Mouse (Mus musculus) stomach, postnatal 0 days (tissue): ENCODE measurements around the gene Rln3. TPM values are rescaled to one million over a fixed set of nuclear protein-coding genes. Genes with fewer than 3 reads are reported as not detected.
A peak's percentile ranks its signal among the peaks of the same experiment; 100 is the strongest.

Experiments
- ATAC-seq: fragments of 200-750 bp; cut with Nextera tagmentation; 2 replicates; pipeline ENCODE4 v1.8.0; 2017; ENCODE audit not compliant: low FRiP score, low TSS enrichment
- DNase-seq: peaks from one replicate; pipeline ENCODE4 v3.0.0-alpha.2; 2016; ENCODE audit warnings: low spot score
- H3K27ac ChIP-seq: fragments of 300-500 bp; sonication (generic); replicated peaks from 2 replicates; pipeline ENCODE4 v1.5.1; 2014; ENCODE audit warnings: mild to moderate bottlenecking, control low read depth
- H3K27me3 ChIP-seq: fragments of 300-500 bp; sonication (generic); 2 replicates; pipeline ENCODE4 v1.6.1; 2014; ENCODE audit warnings: low read length; ENCODE audit not compliant: control insufficient read depth, insufficient read depth
- H3K36me3 ChIP-seq: fragments of 300-500 bp; sonication (generic); 2 replicates; pipeline ENCODE4 v1.6.1; 2014; ENCODE audit warnings: low read length, mixed read lengths; ENCODE audit not compliant: control insufficient read depth, insufficient read depth
- H3K4me1 ChIP-seq: fragments of 300-500 bp; sonication (generic); replicated peaks from 2 replicates; pipeline ENCODE4 v1.6.1; 2014; ENCODE audit warnings: antibody characterized with exemption; ENCODE audit not compliant: control insufficient read depth, insufficient read depth
- H3K4me2 ChIP-seq: fragments of 300-500 bp; sonication (generic); replicated peaks from 2 replicates; pipeline ENCODE4 v1.6.1; 2014; ENCODE audit warnings: low read depth, mild to moderate bottlenecking, control low read depth, moderate library complexity
- H3K4me3 ChIP-seq: fragments of 300-500 bp; sonication (generic); 2 replicates; pipeline ENCODE4 v1.5.1; 2014; ENCODE audit warnings: low read depth, low read length, control low read depth
- H3K9ac ChIP-seq: fragments of 300-500 bp; sonication (generic); 2 replicates; pipeline ENCODE4 v1.6.1; 2014; ENCODE audit warnings: mild to moderate bottlenecking, low read length, control low read depth, mixed read lengths
- H3K9me3 ChIP-seq: fragments of 300-500 bp; sonication (generic); 2 replicates; pipeline ENCODE4 v1.6.1; 2016; ENCODE audit warnings: low read length; ENCODE audit not compliant: control insufficient read depth
- CTCF ChIP-seq: IDR thresholded peaks from 2 replicates; pipeline ENCODE4 v1.5.1; 2016; ENCODE audit warnings: antibody characterized with exemption, low read depth, mild to moderate bottlenecking, moderate library complexity
- EP300 ChIP-seq: optimal IDR thresholded peaks from 2 replicates; pipeline ENCODE3; 2016; ENCODE audit warnings: antibody characterized with exemption
- WGBS: fragments of 180-500 bp; shearing (Covaris S2); extraction: QIAGEN DNeasy Blood & Tissue Kit; methylation state at CpG from one replicate; pipeline ENCODE4 v1.1.7; 2014; 5-methylcytosine and 5-hydroxymethylcytosine counted together
- polyA plus RNA-seq: library from polyadenylated mRNA; unstranded; fragments of >200 nt; fragmentation: Nextera tagmentation; extraction: Ambion mirVana; gene quantifications from 2 replicates; pipeline ENCODE4 v1.2.1, GENCODE M21; 2015

Rln3 gene
- polyA plus RNA-seq, 1 experiment from 2014 or later = not detected

DNA sequence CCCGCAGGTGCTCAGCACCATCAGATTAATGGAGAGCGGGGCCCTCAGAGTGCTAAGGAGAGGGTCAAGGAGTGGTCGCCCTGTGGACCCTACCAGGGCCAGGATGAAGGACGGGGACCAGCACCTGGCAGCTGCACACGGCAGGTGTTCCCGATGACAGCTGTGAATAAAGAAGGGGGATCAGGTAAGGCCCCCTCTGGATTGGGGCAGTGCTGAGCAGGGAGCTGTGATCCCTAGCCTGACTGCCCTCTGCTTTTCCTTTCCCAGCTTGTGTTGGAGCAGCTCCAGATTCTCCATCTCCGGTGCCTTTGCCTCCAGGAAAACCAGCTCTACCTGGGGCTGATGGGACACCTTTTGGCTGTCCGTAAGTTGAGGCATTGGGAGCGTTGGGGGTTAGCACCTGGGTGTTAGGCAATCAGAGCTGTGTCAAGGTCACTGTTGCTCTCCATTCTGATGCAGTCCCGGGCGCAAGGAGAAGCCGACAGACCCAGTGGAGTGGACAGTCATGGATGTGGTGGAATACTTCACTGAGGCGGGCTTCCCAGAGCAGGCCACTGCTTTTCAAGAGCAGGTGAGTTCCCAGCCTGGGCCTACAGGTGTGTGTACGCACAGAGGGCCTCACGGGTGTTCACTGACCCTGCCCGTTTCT, 45.6 kb downstream of the Rln3 start:
- peak overlapping the region; percentile 92 for H3K4me2 ChIP-seq
- H3K36me3 ChIP-seq = peaks cover 6% of the 10 kb centered on the region; the same call in 1 of the 2 replicates
- H3K4me1 ChIP-seq = peaks cover 10% of the 10 kb centered on the region
- peak overlapping the region; percentile 63; the same call in 1 of the 2 replicates for H3K4me3 ChIP-seq
- TF ChIP-seq EP300 (no peak), CTCF (no peak)
- DNase-seq = no peak
- H3K9ac ChIP-seq = 0 out of 2 replicates have a peak overlapping the region, but pooled peaks have one; percentile 66
- no peaks in the 10 kb centered on the region for H3K27me3 ChIP-seq
- ATAC-seq = no peak
- 55% methylated on average over 16 of the region's 16 CpGs for WGBS
- H3K27ac ChIP-seq = no peak overlapping the region
- H3K9me3 ChIP-seq = no peaks in the 10 kb centered on the region

DNA sequence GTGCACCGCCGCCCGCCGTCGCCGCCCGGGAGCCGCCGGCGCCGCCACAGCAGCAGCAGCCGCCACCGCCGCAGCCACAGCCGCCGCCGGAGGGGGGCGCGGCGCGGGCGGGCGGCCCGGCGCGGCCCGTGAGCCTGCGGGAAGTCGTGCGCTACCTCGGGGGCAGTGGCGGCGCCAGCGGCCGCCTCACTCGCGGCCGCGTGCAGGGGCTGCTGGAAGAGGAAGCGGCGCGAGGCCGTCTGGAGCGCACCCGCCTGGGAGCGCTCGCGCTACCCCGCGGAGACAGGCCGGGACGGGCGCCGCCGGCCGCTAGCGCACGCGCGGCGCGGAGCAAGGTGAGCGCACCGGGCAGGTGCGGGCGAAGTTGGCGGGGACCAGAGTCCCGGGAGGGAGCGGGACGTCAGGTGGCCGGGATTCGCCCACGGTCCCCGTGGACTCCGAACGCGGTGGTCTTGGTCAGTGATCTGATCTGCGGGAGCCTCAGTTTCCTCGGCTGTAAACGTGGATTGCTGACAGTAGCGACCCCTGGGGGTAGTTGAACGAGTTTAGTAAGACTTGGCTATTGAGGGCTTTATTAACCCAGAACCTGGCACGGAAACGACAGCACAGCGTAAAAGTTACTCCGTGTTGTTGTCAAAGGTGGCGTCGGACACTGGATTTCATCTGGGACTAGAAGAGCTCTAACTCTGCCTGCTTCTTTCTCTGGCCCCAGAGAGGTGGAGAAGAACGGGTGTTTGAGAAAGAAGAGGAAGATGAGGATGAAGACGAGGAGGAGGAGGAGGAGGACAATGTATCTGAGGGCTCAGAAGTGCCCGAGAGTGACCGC, 46.4 kb downstream of the Rln3 start:
- WGBS = 1% methylated on average over 75 of the region's 92 CpGs

DNA sequence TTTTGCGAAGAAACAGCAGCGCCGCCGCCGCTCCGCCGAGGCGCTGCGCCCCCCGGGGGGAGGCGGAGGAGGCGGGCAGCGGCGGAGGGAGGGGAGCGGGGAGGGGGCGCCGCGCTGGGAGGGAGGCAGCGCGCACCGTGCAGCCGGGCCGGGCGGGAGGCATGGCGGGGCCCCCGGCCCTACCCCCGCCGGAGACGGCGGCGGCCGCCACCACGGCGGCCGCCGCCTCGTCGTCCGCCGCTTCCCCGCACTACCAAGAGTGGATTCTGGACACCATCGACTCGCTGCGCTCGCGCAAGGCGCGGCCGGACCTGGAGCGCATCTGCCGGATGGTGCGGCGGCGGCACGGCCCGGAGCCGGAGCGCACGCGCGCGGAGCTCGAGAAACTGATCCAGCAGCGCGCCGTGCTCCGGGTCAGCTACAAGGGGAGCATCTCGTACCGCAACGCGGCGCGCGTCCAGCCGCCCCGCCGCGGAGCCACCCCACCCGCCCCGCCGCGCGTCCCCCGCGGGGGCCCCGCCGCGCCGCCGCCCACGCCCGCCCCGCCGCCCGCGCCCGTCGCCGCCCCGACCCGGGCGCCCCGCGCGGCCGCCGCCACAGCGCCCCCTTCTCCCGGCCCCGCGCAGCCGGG, 47.2 kb downstream of the Rln3 start, which contains the start of gene Samd1:
TSS of gene Samd1 (plus strand) at position 162 of the 631 bp plus-strand sequence.
- WGBS = under 1% methylated on average over 45 of the region's 112 CpGs
- ATAC-seq = 0 out of 2 replicates have a peak, but pooled peaks have one; percentile 3

More for the DNA sequence above, 46.4 kb downstream of the Rln3 start:
- DNase-seq (peak; percentile 65), ATAC-seq (peak; percentile 27)
- Histone ChIP-seq H3K4me1 (peaks cover 10% of the 10 kb centered on the region), H3K27ac (peak overlapping the region; percentile 92), H3K4me3 (peak overlapping the region; percentile 63), H3K9ac (peak overlapping the region; percentile 66), H3K36me3 (peaks cover 6% of the 10 kb centered on the region; the same call in 1 of the 2 replicates), H3K4me2 (peak overlapping the region; percentile 92), H3K27me3 (no peaks in the 10 kb centered on the region), H3K9me3 (no peaks in the 10 kb centered on the region)
- TF ChIP-seq EP300 (no peak), CTCF (peak; percentile 66)

DNA sequence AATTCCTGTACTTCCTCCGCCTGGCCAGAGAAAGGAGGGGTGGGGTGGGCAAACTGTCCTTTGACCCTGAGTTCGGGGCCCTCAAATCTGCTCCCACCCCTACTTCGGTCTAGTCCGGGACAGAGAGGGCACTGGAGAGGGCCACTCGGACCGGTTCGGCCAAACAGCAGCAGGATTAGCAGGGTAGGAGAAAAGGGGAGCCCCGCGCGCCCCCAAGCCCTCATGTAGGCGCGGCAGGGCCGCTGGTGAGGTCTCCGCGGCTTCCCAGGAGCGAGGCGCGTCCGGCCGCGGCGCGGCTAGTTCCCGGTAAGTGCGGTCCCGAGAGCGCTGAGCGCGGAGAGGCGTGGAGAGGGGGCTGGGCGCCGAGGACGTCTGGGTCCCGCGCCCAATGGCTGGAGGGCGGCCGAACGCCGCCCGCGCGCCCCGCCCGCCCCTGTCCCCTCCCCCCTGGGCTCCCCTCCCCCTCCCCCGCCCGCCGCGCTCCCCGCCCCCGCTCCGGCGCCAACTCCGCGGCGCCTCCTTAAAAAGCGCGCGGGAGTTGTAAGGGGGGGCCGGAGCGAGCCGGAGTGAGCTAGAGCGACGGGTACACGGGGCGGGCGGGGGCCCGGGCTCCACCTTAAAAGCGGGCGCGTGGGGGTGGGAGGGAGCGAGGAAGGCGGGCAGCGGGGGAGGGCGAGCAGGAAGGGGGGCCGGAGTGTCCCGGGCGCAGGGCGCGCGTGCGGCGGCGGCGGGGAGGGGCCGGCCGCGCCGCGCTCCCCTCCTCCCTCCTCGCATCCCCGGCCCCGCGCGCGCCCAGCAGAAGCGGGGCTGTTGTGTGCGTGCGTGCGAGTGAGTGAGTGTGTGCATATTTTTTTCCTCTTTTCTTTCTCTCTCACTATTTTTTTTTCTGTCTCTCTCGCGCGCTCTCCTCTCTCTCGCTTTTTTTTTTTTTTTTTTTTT, 48.0 kb downstream of the Rln3 start:
- Histone ChIP-seq H3K9ac (peak overlapping the region; percentile 66), H3K36me3 (peaks cover 6% of the 10 kb centered on the region), H3K9me3 (no peaks in the 10 kb centered on the region), H3K4me3 (peak overlapping the region; percentile 71), H3K27me3 (no peaks in the 10 kb centered on the region), H3K4me2 (peak overlapping the region; percentile 92), H3K27ac (peak overlapping the region; percentile 92), H3K4me1 (peaks cover 10% of the 10 kb centered on the region)
- TF ChIP-seq CTCF = no peak
- no peak for TF ChIP-seq EP300
- ATAC-seq (peak; percentile 87), DNase-seq (peak; percentile 89)
- WGBS = 1% methylated on average over 46 of the region's 103 CpGs

More for the DNA sequence above, 47.2 kb downstream of the Rln3 start, which contains the start of gene Samd1:
- peak within 1 kb of the TSS; percentile 71 for H3K4me3 ChIP-seq
- H3K9ac ChIP-seq = peak within 1 kb of the TSS; percentile 66
- DNase-seq = peak; percentile 58
- H3K4me1 ChIP-seq = peaks cover 10% of the 10 kb centered on the region
- H3K9me3 ChIP-seq = no peaks in the 10 kb centered on the region
- H3K4me2 ChIP-seq = peak within 1 kb of the TSS; percentile 92
- peak within 1 kb of the TSS; percentile 92 for H3K27ac ChIP-seq
- H3K27me3 ChIP-seq = no peaks in the 10 kb centered on the region
- TF ChIP-seq CTCF (no peak), EP300 (no peak)
- H3K36me3 ChIP-seq = peaks cover 6% of the 10 kb centered on the region; the same call in 1 of the 2 replicates

DNA sequence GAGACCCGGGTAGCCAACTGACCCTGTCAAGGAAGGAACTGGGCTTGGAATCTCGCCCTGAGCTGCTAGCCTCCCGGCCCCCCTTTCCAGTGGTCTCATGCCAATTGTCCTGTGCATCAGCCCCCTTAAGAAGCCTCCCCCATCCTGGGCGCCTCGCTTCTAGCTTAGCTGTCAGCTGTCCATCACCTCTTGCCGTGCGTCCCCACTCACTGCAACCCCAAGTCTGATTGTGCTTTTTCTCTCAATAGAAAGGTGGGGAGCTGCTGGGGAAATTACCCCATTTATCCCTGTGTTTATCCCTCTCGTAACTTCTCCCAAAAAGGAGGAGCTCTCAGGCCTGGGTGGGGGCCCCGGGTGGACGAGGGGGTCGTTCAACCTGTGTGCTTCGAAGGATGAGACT, 48.8 kb downstream of the Rln3 start:
- Histone ChIP-seq H3K4me3 (no peak overlapping the region), H3K9ac (no peak overlapping the region), H3K36me3 (peaks cover 7% of the 10 kb centered on the region), H3K4me2 (peak overlapping the region; percentile 92), H3K9me3 (no peaks in the 10 kb centered on the region), H3K4me1 (peaks cover 10% of the 10 kb centered on the region), H3K27me3 (no peaks in the 10 kb centered on the region), H3K27ac (peak overlapping the region; percentile 92; the same call in 1 of the 2 replicates)
- no peak for TF ChIP-seq CTCF
- TF ChIP-seq EP300 = no peak
- DNase-seq (no peak), ATAC-seq (no peak)
- WGBS = 32% methylated on average over 12 of the region's 12 CpGs
